Mouse (Mus musculus) limb, embryonic 14.5 days (tissue): ENCODE measurements at regions not wholly inside any gene's neighbourhood (a gene's known extent, or its start where the extent isn't known, plus 50 kb on each side); places are given as distances from the start of the nearest gene placed in this dataset.

ENCODE experiments used
- ATAC-seq: fragments of 200-750 bp; cut with Nextera tagmentation; 2 replicates; pipeline ENCODE4 v1.8.0; 2017; ENCODE audit warnings: low read depth, moderate number of reproducible peaks, moderate TSS enrichment; ENCODE audit not compliant: low FRiP score
- DNase-seq: peaks from one replicate; pipeline ENCODE4 v3.0.0-alpha.2; 2015; ENCODE audit warnings: low spot score
- H3K27ac ChIP-seq: fragments of 300-500 bp; sonication (generic); replicated peaks from 2 replicates; pipeline ENCODE4 v1.5.1; 2014; ENCODE audit warnings: low read depth, mild to moderate bottlenecking, low read length, moderate library complexity, mixed read lengths
- H3K27me3 ChIP-seq: fragments of 300-500 bp; sonication (generic); 2 replicates; pipeline ENCODE4 v1.6.1; 2014; ENCODE audit warnings: low read length, mixed read lengths; ENCODE audit not compliant: control insufficient read depth, insufficient read depth
- H3K36me3 ChIP-seq: fragments of 300-500 bp; sonication (generic); 2 replicates; pipeline ENCODE4 v1.6.1; 2014; ENCODE audit warnings: mild to moderate bottlenecking, low read length, moderate library complexity, mixed read lengths; ENCODE audit not compliant: control insufficient read depth, insufficient read depth
- H3K4me1 ChIP-seq: fragments of 300-500 bp; sonication (generic); 2 replicates; pipeline ENCODE4 v1.6.1; 2014; ENCODE audit warnings: antibody characterized with exemption, low read length, mixed read lengths; ENCODE audit not compliant: control insufficient read depth, insufficient read depth
- H3K4me2 ChIP-seq: fragments of 300-500 bp; sonication (generic); replicated peaks from 2 replicates; pipeline ENCODE4 v1.6.1; 2014; ENCODE audit warnings: low read depth, mild to moderate bottlenecking, low read length, moderate library complexity; ENCODE audit not compliant: severe bottlenecking
- H3K4me3 ChIP-seq: fragments of 300-500 bp; sonication (generic); replicated peaks from 2 replicates; pipeline ENCODE4 v1.5.1; 2014; ENCODE audit warnings: low read length
- H3K9ac ChIP-seq: fragments of 300-500 bp; sonication (generic); 2 replicates; pipeline ENCODE4 v1.6.1; 2014; ENCODE audit warnings: mild to moderate bottlenecking, low read depth, low read length, moderate library complexity; ENCODE audit not compliant: severe bottlenecking
- H3K9me3 ChIP-seq: fragments of 300-500 bp; sonication (generic); 2 replicates; pipeline ENCODE4 v1.6.1; 2016; ENCODE audit warnings: low read length; ENCODE audit not compliant: control insufficient read depth
- POLR2A ChIP-seq: fragments of 200-500 bp; IDR thresholded peaks from 2 replicates; pipeline ENCODE4 v1.8.0; 2012; ENCODE audit warnings: inconsistent platforms, mild to moderate bottlenecking, moderate library complexity, borderline replicate concordance; ENCODE audit not compliant: insufficient read depth, insufficient read length; ENCODE audit errors: extremely low read depth
- WGBS: fragments of 180-500 bp; shearing (Covaris S2); extraction: QIAGEN DNeasy Blood & Tissue Kit; methylation state at CpG from one replicate; pipeline ENCODE4 v1.1.7; 2014; 5-methylcytosine and 5-hydroxymethylcytosine counted together

- TF ChIP-seq POLR2A = no peak
- no peaks in the 10 kb centered on the region for H3K9me3 ChIP-seq
- no peaks in the 10 kb centered on the region for H3K27me3 ChIP-seq
- no peak overlapping the region for H3K27ac ChIP-seq
- ATAC-seq (no peak), DNase-seq (no peak)
- H3K4me1 ChIP-seq = peaks cover 8% of the 10 kb centered on the region; the same call in 1 of the 2 replicates
- WGBS = 71% methylated on average over 7 of the region's 7 CpGs
- H3K4me2 ChIP-seq = no peak overlapping the region
- no peak overlapping the region for H3K4me3 ChIP-seq
- H3K9ac ChIP-seq = no peak overlapping the region
- no peaks in the 10 kb centered on the region for H3K36me3 ChIP-seq
Measured at GRCm38 (mm10) chr8:88922840-88923239, 121.1 kb downstream of the Sall1 start.

DNA sequence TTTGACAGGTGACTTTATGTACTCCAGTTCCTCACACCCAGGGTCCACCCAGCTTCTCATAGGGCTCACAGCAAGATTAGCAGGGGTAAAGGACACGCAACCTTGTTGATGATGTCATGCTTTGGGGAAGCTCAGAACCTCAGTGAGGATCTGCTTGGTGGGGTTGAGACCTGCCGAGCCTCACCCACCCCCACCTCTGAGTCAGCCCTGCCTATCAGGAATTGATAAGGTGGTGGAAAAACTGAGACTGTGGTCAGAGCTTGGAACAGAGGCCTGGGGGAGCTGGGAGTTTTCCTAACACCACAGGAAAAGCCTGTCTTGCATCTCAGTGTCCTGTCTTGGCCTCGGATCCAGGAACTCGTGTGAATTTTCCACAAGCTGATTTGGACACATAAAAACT is 122.0 kb downstream of the Sall1 start:
- no peak for TF ChIP-seq POLR2A
- ATAC-seq = no peak
- 77% methylated on average over 4 of the region's 4 CpGs for WGBS

GRCm38 (mm10) chr8:88919282-88919681 is 124.7 kb downstream of the Sall1 start:
- Histone ChIP-seq H3K36me3 (no peaks in the 10 kb centered on the region), H3K27me3 (no peaks in the 10 kb centered on the region), H3K27ac (no peak overlapping the region), H3K4me3 (no peak overlapping the region), H3K9me3 (no peaks in the 10 kb centered on the region), H3K4me2 (no peak overlapping the region), H3K4me1 (peaks cover 26% of the 10 kb centered on the region; the same call in 1 of the 2 replicates), H3K9ac (no peak overlapping the region)
- DNase-seq = no peak
- no peak for TF ChIP-seq POLR2A
- 36% methylated on average over 4 of the region's 4 CpGs for WGBS
- no peak for ATAC-seq

More for the DNA sequence above, 122.0 kb downstream of the Sall1 start:
- Histone ChIP-seq H3K4me2 (no peak overlapping the region), H3K27me3 (no peaks in the 10 kb centered on the region), H3K27ac (no peak overlapping the region), H3K9ac (no peak overlapping the region), H3K4me3 (no peak overlapping the region), H3K36me3 (no peaks in the 10 kb centered on the region), H3K4me1 (peaks cover 17% of the 10 kb centered on the region; the same call in 1 of the 2 replicates), H3K9me3 (no peaks in the 10 kb centered on the region)
- no peak for DNase-seq

DNA sequence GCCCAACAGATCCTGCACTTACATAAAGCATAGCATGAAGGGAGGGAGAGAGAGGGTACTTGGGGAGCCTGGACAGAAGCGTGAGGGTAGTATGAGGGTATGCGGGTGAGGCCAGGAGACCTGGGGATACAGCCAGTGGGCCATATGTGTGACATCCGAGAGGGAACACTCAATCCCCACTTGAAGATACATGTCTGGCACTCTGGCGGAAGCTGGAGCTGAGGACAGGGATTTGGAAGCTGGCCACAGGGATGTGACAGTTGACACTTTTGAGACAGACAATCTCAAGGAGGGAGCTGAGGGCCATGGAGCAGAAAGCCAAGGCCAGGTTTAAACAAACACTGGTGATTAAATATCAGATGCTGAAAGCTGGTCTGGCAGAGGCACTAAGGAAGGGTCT is 127.9 kb downstream of the Sall1 start:
- ATAC-seq (no peak), DNase-seq (no peak)
- no peak for TF ChIP-seq POLR2A

GRCm38 (mm10) chr8:88914657-88915056 is 129.3 kb downstream of the Sall1 start:
- no peak for TF ChIP-seq POLR2A
- H3K9me3 ChIP-seq = no peaks in the 10 kb centered on the region
- DNase-seq (no peak), ATAC-seq (no peak)
- WGBS = 82% methylated on average over 6 of the region's 6 CpGs
- H3K27ac ChIP-seq = no peak overlapping the region
- H3K4me3 ChIP-seq = no peak overlapping the region
- peaks cover 26% of the 10 kb centered on the region; the same call in 1 of the 2 replicates for H3K4me1 ChIP-seq
- H3K4me2 ChIP-seq = no peak overlapping the region
- H3K36me3 ChIP-seq = no peaks in the 10 kb centered on the region
- no peaks in the 10 kb centered on the region; the same call in 1 of the 2 replicates for H3K27me3 ChIP-seq
- no peak overlapping the region for H3K9ac ChIP-seq

More for the DNA sequence above, 127.9 kb downstream of the Sall1 start:
- Histone ChIP-seq H3K9ac (no peak overlapping the region), H3K4me1 (peaks cover 26% of the 10 kb centered on the region; the same call in 1 of the 2 replicates), H3K4me3 (no peak overlapping the region), H3K27me3 (no peaks in the 10 kb centered on the region; the same call in 1 of the 2 replicates), H3K4me2 (no peak overlapping the region), H3K9me3 (no peaks in the 10 kb centered on the region), H3K27ac (no peak overlapping the region), H3K36me3 (no peaks in the 10 kb centered on the region)
- 94% methylated on average over 4 of the region's 4 CpGs for WGBS

DNA sequence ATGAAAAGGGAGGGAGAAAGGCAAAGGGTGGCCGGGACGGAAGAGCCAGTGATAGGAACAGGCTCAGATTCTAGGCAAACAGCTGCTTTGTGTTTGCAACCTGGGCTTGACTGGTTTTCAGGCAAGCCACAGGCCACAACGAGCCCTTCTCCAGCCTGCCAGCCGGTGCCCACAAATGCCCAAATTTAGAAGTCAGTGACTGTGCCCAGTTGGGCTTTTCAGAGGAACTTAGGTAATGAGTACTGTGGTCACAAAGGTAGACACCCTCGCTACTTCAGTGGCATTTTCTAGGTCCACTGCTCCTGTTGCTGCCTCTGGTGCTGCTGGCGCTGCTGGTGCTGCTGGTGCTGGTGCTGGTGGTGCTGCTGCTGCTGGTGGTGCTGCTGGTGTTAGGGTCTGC is 129.8 kb downstream of the Sall1 start:
- no peak for ATAC-seq
- TF ChIP-seq POLR2A = no peak
- H3K9me3 ChIP-seq = no peaks in the 10 kb centered on the region
- H3K36me3 ChIP-seq = no peaks in the 10 kb centered on the region
- no peak for DNase-seq
- H3K9ac ChIP-seq = no peak overlapping the region
- no peak overlapping the region for H3K4me3 ChIP-seq
- H3K27me3 ChIP-seq = no peaks in the 10 kb centered on the region; the same call in 1 of the 2 replicates
- no peak overlapping the region for H3K4me2 ChIP-seq
- no peak overlapping the region for H3K27ac ChIP-seq
- peaks cover 25% of the 10 kb centered on the region; the same call in 1 of the 2 replicates for H3K4me1 ChIP-seq
- 71% methylated on average over 6 of the region's 6 CpGs for WGBS
